Mouse (Mus musculus) CH12.LX (cell line): ENCODE measurements around the gene Chst11. TPM values are rescaled to one million over a fixed set of nuclear protein-coding genes. Genes with fewer than 3 reads are reported as not detected.

Experiments used
- DNase-seq: peaks from one replicate; pipeline ENCODE4 v3.0.0-alpha.2; 2013; ENCODE audit errors: extremely low read depth
- H3K27ac ChIP-seq: 2 replicates; pipeline ENCODE4 v1.5.1; 2012; ENCODE audit warnings: low read depth, mild to moderate bottlenecking, control low read depth, moderate library complexity; ENCODE audit not compliant: insufficient read depth
- H3K27me3 ChIP-seq: replicated peaks from 2 replicates; pipeline ENCODE3; 2012; ENCODE audit warnings: inconsistent platforms
- H3K36me3 ChIP-seq, 2 experiments: replicated peaks in 1 of 2; 2 replicates each; pipeline versions ENCODE3 to v1.6.1; 2012; ENCODE audit warnings: inconsistent platforms in 1 of 2, low read length in 1 of 2, mild to moderate bottlenecking in 1 of 2, mixed read lengths in 1 of 2, moderate library complexity in 1 of 2; ENCODE audit not compliant: control insufficient read depth in 1 of 2, insufficient read depth in 1 of 2
- H3K4me1 ChIP-seq, 2 experiments: 2 replicates each; pipeline ENCODE4 v1.6.1; 2012; ENCODE audit warnings: inconsistent platforms in 1 of 2, moderate library complexity in 1 of 2; ENCODE audit not compliant: insufficient read depth in 2 of 2, control insufficient read depth in 1 of 2
- H3K4me2 ChIP-seq: 2 replicates; pipeline ENCODE4 v1.6.1; 2012; ENCODE audit warnings: low read depth, mild to moderate bottlenecking, control low read depth; ENCODE audit not compliant: poor library complexity, insufficient read depth, severe bottlenecking
- H3K4me3 ChIP-seq, 3 experiments: fragments of 150-350 bp in 1 of 3; sonication (generic) in 1 of 3; replicated peaks in 1 of 3; 2 replicates each; pipeline versions ENCODE3 to v1.5.1; 2011 to 2012; ENCODE audit warnings: low read depth in 2 of 3, low read length in 2 of 3, mild to moderate bottlenecking in 2 of 3, moderate library complexity in 2 of 3, control low read depth in 1 of 3, improper control_type of control experiment in 1 of 3, inconsistent platforms in 1 of 3, mixed read lengths in 1 of 3; ENCODE audit not compliant: poor library complexity in 1 of 3
- H3K79me2 ChIP-seq: replicated peaks from 2 replicates; pipeline ENCODE4 v1.6.1; 2012; ENCODE audit warnings: mild to moderate bottlenecking, moderate library complexity; ENCODE audit not compliant: control insufficient read depth, poor library complexity, insufficient read depth, severe bottlenecking; ENCODE audit errors: extremely low read depth
- H3K9ac ChIP-seq: 2 replicates; pipeline ENCODE4 v1.6.1; 2012; ENCODE audit warnings: low read depth, mild to moderate bottlenecking, control low read depth, moderate library complexity; ENCODE audit not compliant: insufficient read depth
- H3K9me3 ChIP-seq: replicated peaks from 2 replicates; pipeline ENCODE3; 2012; ENCODE audit warnings: low read length, inconsistent platforms, mixed read lengths
- BHLHE40 ChIP-seq: IDR thresholded peaks from 2 replicates; pipeline ENCODE4 v1.6.1; 2011; ENCODE audit warnings: mild to moderate bottlenecking, low read depth, low read length, improper control_type of control experiment
- CTCF ChIP-seq, 2 experiments: IDR thresholded peaks in 1 of 2; conservative IDR thresholded peaks in 1 of 2; 2 replicates each; pipeline ENCODE4 v1.5.1; 2011 to 2012; ENCODE audit warnings: low read depth in 2 of 2, low read length in 2 of 2, improper control_type of control experiment in 1 of 2, inconsistent platforms in 1 of 2, mild to moderate bottlenecking in 1 of 2, moderate library complexity in 1 of 2
- HCFC1 ChIP-seq: IDR thresholded peaks from 2 replicates; pipeline ENCODE4 v1.6.1; 2012; ENCODE audit warnings: low read depth, mild to moderate bottlenecking, inconsistent platforms, low read length, improper control_type of control experiment
- JUN ChIP-seq: IDR thresholded peaks from 2 replicates; pipeline ENCODE4 v1.6.1; 2011; ENCODE audit warnings: low read depth, mild to moderate bottlenecking, low read length, improper control_type of control experiment, moderate library complexity; ENCODE audit not compliant: insufficient read depth
- KAT2A ChIP-seq: IDR thresholded peaks from 2 replicates; pipeline ENCODE4 v1.6.1; 2012; ENCODE audit warnings: low read length, improper control_type of control experiment, inconsistent platforms; ENCODE audit not compliant: insufficient replicate concordance
- MAFK ChIP-seq: IDR thresholded peaks from 2 replicates; pipeline ENCODE4 v1.6.1; 2011; ENCODE audit warnings: low read length, improper control_type of control experiment; ENCODE audit not compliant: insufficient replicate concordance
- MXI1 ChIP-seq: IDR thresholded peaks from 2 replicates; pipeline ENCODE4 v1.6.1; 2011; ENCODE audit warnings: mild to moderate bottlenecking, low read depth, low read length, improper control_type of control experiment
- NRF1 ChIP-seq: IDR thresholded peaks from 2 replicates; pipeline ENCODE4 v1.6.1; 2014; ENCODE audit warnings: low read depth, mild to moderate bottlenecking, inconsistent platforms, low read length, improper control_type of control experiment, moderate library complexity
- PAX5 ChIP-seq: IDR thresholded peaks from 2 replicates; pipeline ENCODE4 v1.6.1; 2012; ENCODE audit warnings: low read length, inconsistent platforms, mixed read lengths
- POLR2A ChIP-seq: IDR thresholded peaks from 2 replicates; pipeline ENCODE4 v1.6.1; 2011; ENCODE audit warnings: low read depth, mild to moderate bottlenecking, improper control_type of control experiment, low read length
- POLR2AphosphoS2 ChIP-seq: IDR thresholded peaks from 2 replicates; pipeline ENCODE4 v1.6.1; 2011; ENCODE audit warnings: low read depth, low read length, improper control_type of control experiment
- RAD21 ChIP-seq: IDR thresholded peaks from 2 replicates; pipeline ENCODE4 v1.6.1; 2011; ENCODE audit warnings: low read depth, mild to moderate bottlenecking, low read length, improper control_type of control experiment, moderate library complexity
- SIN3A ChIP-seq: IDR thresholded peaks from 2 replicates; pipeline ENCODE4 v1.6.1; 2012; ENCODE audit warnings: low read length, improper control_type of control experiment, inconsistent platforms
- TBP ChIP-seq: conservative IDR thresholded peaks from 2 replicates; pipeline ENCODE4 v1.6.1; 2011; ENCODE audit warnings: low read depth, low read length, improper control_type of control experiment
- USF1 ChIP-seq: IDR thresholded peaks from 2 replicates; pipeline ENCODE4 v1.6.1; 2014; ENCODE audit warnings: low read depth, mild to moderate bottlenecking, inconsistent platforms, low read length, improper control_type of control experiment
- ZC3H11A ChIP-seq: IDR thresholded peaks from 2 replicates; pipeline ENCODE4 v1.6.1; 2012; ENCODE audit warnings: low read depth, mild to moderate bottlenecking, inconsistent platforms, low read length, improper control_type of control experiment
- ZMIZ1 ChIP-seq: IDR thresholded peaks from 2 replicates; pipeline ENCODE4 v1.6.1; 2012; ENCODE audit warnings: low read depth, mild to moderate bottlenecking, inconsistent platforms, low read length, improper control_type of control experiment
- ZNF384 ChIP-seq: IDR thresholded peaks from 2 replicates; pipeline ENCODE4 v1.6.1; 2012; ENCODE audit warnings: low read depth, low read length, improper control_type of control experiment, inconsistent platforms
- dilution Hi-C: fragments of 300-500 bp; cut with MboI; formaldehyde crosslinking; loops from 2 replicates; pipeline ENCODE4 v1.14.3; 2020; ENCODE audit warnings: low sequenced_read_pairs; ENCODE audit not compliant: extremely low pct_unique_long_range_greater_than_20kb, extremely low pct_ligation_motif_present
- in situ Hi-C: fragments of 300-500 bp; cut with MboI; formaldehyde crosslinking; loops from 3 replicates; pipeline ENCODE4 v1.14.3; 2019; ENCODE audit warnings: low sequenced_read_pairs, low pct_ligation_motif_present, low pct_unique_long_range_greater_than_20kb, mixed read lengths
- polyA plus RNA-seq: library from polyadenylated mRNA; unstranded; fragments of >175 nt; gene quantifications from 2 replicates; pipeline ENCODE4 v1.2.1, GENCODE M21; 2012; ENCODE audit warnings: low read depth; ENCODE audit not compliant: insufficient read length
- total RNA-seq, 2 experiments: library from RNA; depleted of rRNA; stranded (reverse); fragments of 300-350 nt in 1 of 2; fragments of >200 nt in 1 of 2; gene quantifications; 2 replicates each; pipeline ENCODE4 v1.2.3; 2012 to 2014

The Chst11 gene
- total and polyA plus RNA-seq, 3 experiments: 3.6 to 5.3 (median 4.5) TPM

DNA sequence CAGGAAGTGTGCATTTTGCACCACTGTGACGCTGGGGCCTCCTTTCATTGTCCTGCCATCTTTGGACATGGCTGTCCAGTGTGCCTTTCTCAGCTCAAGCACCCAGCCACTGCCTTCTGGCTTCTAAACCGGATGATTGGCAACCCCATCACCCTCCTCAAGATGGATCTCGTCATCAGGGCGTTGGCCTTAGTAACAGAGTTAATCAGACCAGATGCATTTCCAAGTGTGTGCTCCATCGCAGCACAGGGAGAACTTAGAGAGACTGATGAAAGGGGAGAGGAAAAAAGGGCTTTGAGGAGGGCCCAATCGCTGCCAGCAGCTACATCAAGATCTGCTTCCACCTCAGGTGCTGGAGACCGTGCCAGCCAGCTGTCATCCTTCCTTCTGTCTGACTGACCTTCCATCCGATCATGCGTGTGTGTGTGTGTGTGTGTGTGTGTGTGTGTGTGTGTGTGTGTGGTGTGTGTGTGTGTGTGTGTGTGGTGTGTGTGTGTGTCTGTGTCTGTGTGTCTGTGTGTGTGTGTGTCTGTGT is 179.7 kb downstream of the Chst11 start:
- Histone ChIP-seq H3K79me2 (no peaks in the 10 kb centered on the region), H3K9me3 (no peaks in the 10 kb centered on the region), H3K9ac (no peak overlapping the region), H3K27ac (no peak overlapping the region), H3K4me3 (no peak overlapping the region), H3K27me3 (no peaks in the 10 kb centered on the region), H3K4me2 (no peak overlapping the region), H3K36me3 (no peaks in the 10 kb centered on the region)
- DNase-seq: no peak
- TF ChIP-seq RAD21 (no peak), JUN (no peak), PAX5 (no peak), USF1 (no peak), MAFK (no peak), BHLHE40 (no peak), ZMIZ1 (no peak)
- TF ChIP-seq, all 38 proteins: peak for 0
- H3K4me1 ChIP-seq: peaks cover 6 to 14% of the 10 kb centered on the region in 2 experiments
- dilution Hi-C loops: no loop called here
- in situ Hi-C loops: no loop called here

DNA sequence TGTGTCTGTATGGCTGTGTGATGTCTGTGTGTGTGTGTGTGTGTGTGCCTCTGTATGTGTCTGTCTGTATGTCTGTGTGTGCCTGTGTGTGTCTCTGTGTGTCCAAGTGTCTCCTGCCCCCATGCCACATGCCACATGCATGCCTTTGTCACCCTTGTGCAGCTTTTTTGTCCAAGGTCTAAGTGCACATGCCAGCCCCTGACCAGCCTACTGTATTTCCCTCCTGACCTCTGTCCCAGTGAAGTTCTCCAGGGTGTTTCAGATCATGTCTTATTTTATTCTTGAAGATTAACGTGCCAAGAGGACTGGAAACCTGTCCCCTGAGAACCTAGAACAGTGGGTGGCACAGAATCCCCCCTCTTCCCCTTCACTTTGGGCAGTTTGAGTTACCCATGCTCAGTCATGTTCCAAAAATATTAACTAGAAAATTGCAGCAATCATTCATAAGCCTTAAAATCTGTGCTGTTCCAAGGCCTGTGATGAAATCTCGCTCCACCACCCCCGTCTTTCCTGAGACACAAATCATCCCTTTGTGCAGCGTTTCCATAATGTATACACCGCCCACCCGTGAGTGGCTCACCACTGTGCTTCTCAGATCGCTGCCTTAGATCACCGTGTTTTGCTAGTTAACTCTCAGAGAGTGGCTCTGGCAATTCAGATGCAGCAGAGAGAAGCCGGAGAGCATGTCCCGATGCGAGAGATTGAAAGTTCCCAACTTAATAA is 180.4 kb downstream of the Chst11 start:
- dilution Hi-C loops (no loop called here), in situ Hi-C loops (no loop called here)
- H3K27ac ChIP-seq: no peak overlapping the region
- H3K9me3 ChIP-seq: no peaks in the 10 kb centered on the region
- H3K9ac ChIP-seq: no peak overlapping the region
- no peak overlapping the region for H3K4me3 ChIP-seq
- TF ChIP-seq CTCF (conservative IDR thresholded peaks at IDR 0.05 in 1 of 2, IDR thresholded peaks at IDR 0.05 in 1 of 2; ENCODE audit: low read depth in 2 of 2, low read length in 2 of 2) (no peak), SIN3A (no peak), PAX5 (no peak), ZNF384 (no peak), TBP (no peak), NRF1 (no peak), HCFC1 (no peak), KAT2A (no peak), MAFK (no peak), ZMIZ1 (no peak), POLR2AphosphoS2 (no peak), ZC3H11A (no peak), POLR2A (no peak), MXI1 (no peak), JUN (no peak)
- peaks cover 6 to 14% of the 10 kb centered on the region in 2 experiments for H3K4me1 ChIP-seq
- H3K4me2 ChIP-seq: no peak overlapping the region
- no peaks in the 10 kb centered on the region for H3K36me3 ChIP-seq
- no peaks in the 10 kb centered on the region for H3K79me2 ChIP-seq
- no peak for DNase-seq
- no peaks in the 10 kb centered on the region for H3K27me3 ChIP-seq
